ENCODE assay signal across 29 mouse cellular contexts in the genomic region with DNA sequence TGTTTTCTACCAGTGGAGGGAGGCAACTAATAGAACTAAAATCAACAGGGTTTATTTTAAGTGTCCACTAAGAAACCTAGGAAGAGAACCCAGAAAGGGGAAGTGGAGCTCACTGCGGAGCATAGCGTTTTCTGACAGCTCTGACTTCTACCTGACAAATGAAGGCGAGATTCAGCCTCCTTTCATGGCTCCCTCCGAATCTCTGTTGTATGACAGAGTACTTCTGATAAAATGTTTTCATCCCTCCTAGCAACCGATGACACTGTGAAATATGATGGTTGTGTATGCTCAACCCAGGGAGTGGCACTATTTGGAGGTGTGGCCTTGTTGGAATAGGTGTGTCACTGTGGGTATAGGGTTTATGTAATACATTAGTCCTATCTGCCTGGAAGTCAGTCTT. TPM values are rescaled to one million over a fixed set of nuclear protein-coding genes. Genes with fewer than 3 reads are reported as not detected.
A peak's percentile ranks its signal among the peaks of the same experiment; 100 is the strongest.
DNase-seq lines count a peak whose midpoint lies in the region; ATAC-seq lines count a peak whose summit lies in the region.
"Had no signal": no experiment of that assay in that cellular context is flagged by ENCODE, and none has a peak within 500 bp of the region (broad histone marks: within the 10 kb centered on the region; RNA-seq: fewer than 3 reads in every experiment).

No protein-coding gene starts in this region.

- no peaks in the 10 kb centered on the region for H3K27me3 ChIP-seq in splenic B cell, adult 2 months (ENCODE audit: control insufficient read depth, insufficient read depth, low read length, poor library complexity, severe bottlenecking)
- H3K27me3 ChIP-seq in forebrain, embryonic 13.5 days = no peaks in the 10 kb centered on the region
- H3K27me3 ChIP-seq: embryonic facial prominence, embryonic 15.5 days; forebrain, embryonic 15.5 days; hindbrain, embryonic 13.5 days had no signal

- no peaks in the 10 kb centered on the region for H3K36me3 ChIP-seq in splenic B cell, adult 2 months (ENCODE audit: control insufficient read depth, insufficient read depth, low read length, poor library complexity, severe bottlenecking)
- no peaks in the 10 kb centered on the region for H3K36me3 ChIP-seq in forebrain, embryonic 13.5 days (ENCODE audit: poor library complexity, severe bottlenecking)
- H3K36me3 ChIP-seq: embryonic facial prominence, embryonic 15.5 days; forebrain, embryonic 10.5 days; forebrain, embryonic 15.5 days; heart, embryonic 10.5 days; hindbrain, embryonic 13.5 days had no signal

- H3K4me1 ChIP-seq in forebrain, embryonic 13.5 days = no peaks in the 10 kb centered on the region
- H3K4me1 ChIP-seq: embryonic facial prominence, embryonic 15.5 days; forebrain, embryonic 15.5 days; hindbrain, embryonic 13.5 days had no signal

- H3K27ac ChIP-seq in forebrain, embryonic 13.5 days = no peak overlapping the region
- H3K27ac ChIP-seq: embryonic facial prominence, embryonic 15.5 days; forebrain, embryonic 10.5 days; forebrain, embryonic 15.5 days; heart, embryonic 10.5 days; hindbrain, embryonic 13.5 days had no signal

- no peak overlapping the region for H3K4me3 ChIP-seq in forebrain, embryonic 13.5 days
- H3K4me3 ChIP-seq: embryonic facial prominence, embryonic 15.5 days; erythroblast, embryonic 14.5 days; forebrain, embryonic 10.5 days; forebrain, embryonic 15.5 days; heart, embryonic 10.5 days; hindbrain, embryonic 13.5 days had no signal

- H3K4me2 ChIP-seq in forebrain, embryonic 13.5 days = no peak overlapping the region
- H3K4me2 ChIP-seq: embryonic facial prominence, embryonic 15.5 days; forebrain, embryonic 15.5 days; hindbrain, embryonic 13.5 days had no signal

- WGBS in forebrain, embryonic 13.5 days = 91% methylated on average over 5 of the region's 5 CpGs

- H3K9ac ChIP-seq in forebrain, embryonic 13.5 days = no peak overlapping the region
- H3K9ac ChIP-seq: embryonic facial prominence, embryonic 15.5 days; forebrain, embryonic 15.5 days; hindbrain, embryonic 13.5 days had no signal

- ATAC-seq in common myeloid progenitor, adult 5-6 weeks (replicated peaks; ENCODE audit: low read depth, poor library complexity, severe bottlenecking) = peak; percentile 28
- ATAC-seq in megakaryocyte, adult 5-6 weeks (ENCODE audit: poor library complexity, severe bottlenecking) = peak; percentile 33
- ATAC-seq in forebrain, embryonic 13.5 days = no peak
- ATAC-seq: activated CD4-positive, CD25-positive, alpha-beta regulatory T cell, adult 4 months; CD4-positive, CD25-positive, alpha-beta regulatory T cell, adult 4 months; forebrain, embryonic 15.5 days had no signal

- peak; percentile 22 for DNase-seq in A20 (ENCODE audit: low read depth, low spot score)
- peak; percentile 3 for DNase-seq in splenic B cell, adult 2 months (ENCODE audit: low read depth, low spot score)
- DNase-seq in thymus, postnatal 36 days = no peak
- no peak for DNase-seq in cerebellum, adult 9-10 months
- DNase-seq in spleen, postnatal 14 days (ENCODE audit: low spot score in 2 of 2) = no peak
- DNase-seq: adrenal gland, postnatal 14 days; cerebellum, adult 18-20 months; cerebellum, postnatal 10 days; embryo, embryonic 11 days; gastrocnemius, postnatal 36 days; heart, adult 18-20 months; heart, postnatal 10 days; heart, postnatal 4 days had no signal

- no peaks in the 10 kb centered on the region for H3K9me3 ChIP-seq in forebrain, embryonic 13.5 days (replicated peaks)
- H3K9me3 ChIP-seq: embryonic facial prominence, embryonic 15.5 days; forebrain, embryonic 10.5 days; forebrain, embryonic 15.5 days; heart, embryonic 10.5 days; hindbrain, embryonic 13.5 days had no signal

RNA-seq across cellular contexts. Expression of a gene that starts 2.6 kb away (rescaled TPM):
- total RNA-seq in common myeloid progenitor, adult 5-6 weeks (2017) = 0.09 and 1.1 TPM in 2 replicates
- total RNA-seq in megakaryocyte, adult 5-6 weeks (2015) = 12.4 and 13.8 TPM in 2 replicates
- total RNA-seq in megakaryocyte, adult 5-6 weeks (2017) = 16.2 and 17.2 TPM in 2 replicates
- not detected in 2 replicates for polyA plus RNA-seq in forebrain, embryonic 13.5 days (2015; fragmentation: Nextera tagmentation; extraction: Ambion mirVana)
- total RNA-seq: gastrocnemius, adult 8-10 months; gastrocnemius, postnatal 36 days; MEL had no signal
- polyA plus RNA-seq: activated CD4-positive, CD25-positive, alpha-beta regulatory T cell, adult 4 months; CD4-positive, CD25-positive, alpha-beta regulatory T cell, adult 4 months; embryonic facial prominence, embryonic 11.5 days; erythroblast, embryonic 14.5 days; forebrain, embryonic 10.5 days; forebrain, embryonic 15.5 days; heart, embryonic 10.5 days; heart, embryonic 14.5 days; hindbrain, embryonic 13.5 days had no signal

RNA-seq across cellular contexts. Expression of a gene that starts 40.4 kb away (rescaled TPM):
- total RNA-seq in common myeloid progenitor, adult 5-6 weeks (2017) = not detected in 2 replicates
- total RNA-seq in megakaryocyte, adult 5-6 weeks (2015) = not detected in 2 replicates
- total RNA-seq in megakaryocyte, adult 5-6 weeks (2017) = not detected in 2 replicates
- 0.04 TPM in 1 of 2 replicates, not detected in the other for polyA plus RNA-seq in forebrain, embryonic 13.5 days (2015; fragmentation: Nextera tagmentation; extraction: Ambion mirVana)
- total RNA-seq: adrenal gland, adult 18-20 months; gastrocnemius, postnatal 36 days; heart, adult 18-20 months; heart, postnatal 10 days; heart, postnatal 4 days; MEL had no signal
- polyA plus RNA-seq: embryonic facial prominence, embryonic 11.5 days; erythroblast, embryonic 14.5 days; forebrain, embryonic 10.5 days; forebrain, embryonic 15.5 days; heart, embryonic 14.5 days; hindbrain, embryonic 13.5 days had no signal

Comparison
In these comparisons a context has a peak if more than half of its experiments do, and no peak if none do; other contexts are left out.
1. DNase-seq: peak in A20 (single experiment) and splenic B cell, adult 2 months (single experiment); none in thymus, postnatal 36 days (0 of 2), cerebellum, adult 9-10 months (single experiment) and spleen, postnatal 14 days (0 of 2).